Mouse (Mus musculus): ENCODE results near the gene Rfpl4.

- TF ChIP-seq POLR2A (IDR thresholded peaks at IDR 0.05; ENCODE audit: control insufficient read depth, low read depth, low read length), result no peak
- TF ChIP-seq CTCF (IDR thresholded peaks at IDR 0.05; ENCODE audit: control insufficient read depth, insufficient read depth, insufficient replicate concordance, low read depth, low read length), result no peak
Measured at GRCm38 (mm10) chr7:5112701-5113100, 4.0 kb downstream of the Rfpl4 start.

Data from testis, adult 2 months (tissue).